Comparison of ENCODE assay signal across 12 mouse cellular contexts in the genomic region with DNA sequence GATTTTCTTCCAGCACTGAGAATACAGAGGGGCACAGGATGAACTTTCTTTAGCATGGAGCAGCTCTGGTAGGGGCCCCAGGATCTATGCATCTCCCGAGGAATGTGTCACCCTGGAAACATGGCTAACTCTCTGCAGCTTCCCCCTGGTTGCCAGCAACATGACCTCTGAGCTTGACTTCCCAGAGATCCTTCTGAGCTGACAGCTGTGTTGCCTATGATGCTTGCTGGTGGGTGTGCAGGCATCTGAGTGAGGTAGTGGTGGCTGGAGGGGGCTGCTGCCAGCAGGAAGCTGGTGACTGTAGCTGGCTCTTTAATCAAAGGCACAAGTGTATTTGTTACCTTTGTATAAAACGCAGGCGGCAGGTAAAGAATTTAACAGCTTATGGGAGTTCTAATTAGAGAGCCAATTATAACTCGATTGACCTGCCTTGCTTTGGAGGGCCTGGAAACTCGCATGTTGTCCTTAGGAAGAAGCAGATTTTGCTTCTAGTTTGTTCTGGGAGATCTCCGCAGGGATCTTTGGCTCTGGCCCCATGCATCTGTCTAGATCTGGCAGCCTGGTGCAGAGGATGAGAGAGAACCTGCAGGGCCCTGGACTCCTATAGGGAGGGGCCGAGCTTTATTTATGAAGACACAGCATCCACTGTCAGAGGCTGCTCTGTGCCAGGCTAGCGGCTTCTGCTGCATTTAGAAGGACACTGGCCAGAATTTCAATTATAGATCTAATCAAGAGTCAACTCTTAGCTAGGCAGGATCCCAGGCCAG.
DNase-seq lines count a peak whose midpoint lies in the region; ATAC-seq lines count a peak whose summit lies in the region.
"Had no signal": no experiment of that assay in that cellular context is flagged by ENCODE, and none has a peak within 500 bp of the region (broad histone marks: within the 10 kb centered on the region; RNA-seq: fewer than 3 reads in every experiment).

No protein-coding gene starts in this region.

- no peak overlapping the region for H3K4me2 ChIP-seq in midbrain, embryonic 12.5 days (replicated peaks)

- H3K36me3 ChIP-seq in midbrain, embryonic 12.5 days = peaks cover 7% of the 10 kb centered on the region
- H3K36me3 ChIP-seq in heart, embryonic 10.5 days = peaks cover 27% of the 10 kb centered on the region; the same call in 1 of the 2 replicates

- WGBS in midbrain, embryonic 12.5 days = 69% methylated on average over 8 of the region's 8 CpGs
- WGBS in heart, embryonic 10.5 days = 75% methylated on average over 8 of the region's 8 CpGs

- peaks cover 50% of the 10 kb centered on the region for H3K4me1 ChIP-seq in midbrain, embryonic 12.5 days
- peaks cover 28% of the 10 kb centered on the region for H3K4me1 ChIP-seq in heart, embryonic 10.5 days

- peak overlapping the region; percentile 75; the same call in 1 of the 2 replicates for H3K27ac ChIP-seq in midbrain, embryonic 12.5 days (replicated peaks)
- no peak overlapping the region for H3K27ac ChIP-seq in heart, embryonic 10.5 days

- H3K9me3 ChIP-seq in midbrain, embryonic 12.5 days = no peaks in the 10 kb centered on the region
- no peaks in the 10 kb centered on the region for H3K9me3 ChIP-seq in heart, embryonic 10.5 days

- peak; percentile 49 to 73 for DNase-seq in left cerebral cortex, postnatal 25 days (ENCODE audit: low spot score in 2 of 2)
- DNase-seq in left cerebral cortex, adult 11 months (ENCODE audit: low spot score) = no peak
- DNase-seq in cerebellum, adult 18-20 months = peak; percentile 66 to 69
- DNase-seq in cerebellum, postnatal 36 days = peak; percentile 58 to 66
- no peak for DNase-seq in kidney, adult 11 months
- no peak for DNase-seq in heart, embryonic 10.5 days (ENCODE audit: low spot score)
- no peak for DNase-seq in spleen, postnatal 14 days (ENCODE audit: low spot score in 2 of 2)
- DNase-seq: heart, adult 18-20 months; kidney, postnatal 4 days; spleen, adult 18-20 months; thymus, postnatal 36 days had no signal

- intact Hi-C loops in left cerebral cortex, postnatal 25 days (cut with DNase I) = no loop called here

- H3K4me3 ChIP-seq in midbrain, embryonic 12.5 days = no peak overlapping the region
- H3K4me3 ChIP-seq in heart, embryonic 10.5 days = no peak overlapping the region

- no peak for ATAC-seq in midbrain, embryonic 12.5 days (ENCODE audit: low FRiP score, low read depth)

- no peak overlapping the region for H3K9ac ChIP-seq in midbrain, embryonic 12.5 days (replicated peaks)

- H3K27me3 ChIP-seq in midbrain, embryonic 12.5 days = no peaks in the 10 kb centered on the region
- no peaks in the 10 kb centered on the region for H3K27me3 ChIP-seq in heart, embryonic 10.5 days (ENCODE audit: insufficient read depth, poor library complexity, severe bottlenecking)

Comparison
In these comparisons a context has a peak if more than half of its experiments do, and no peak if none do; other contexts are left out.
1. DNase-seq: peak in left cerebral cortex, postnatal 25 days (2 of 2), cerebellum, adult 18-20 months (2 of 2) and cerebellum, postnatal 36 days (2 of 2); none in left cerebral cortex, adult 11 months (single experiment), kidney, adult 11 months (single experiment), heart, embryonic 10.5 days (single experiment) and spleen, postnatal 14 days (0 of 2).